Mouse (Mus musculus) liver, embryonic 16.5 days (tissue): ENCODE measurements around the gene Tbck. TPM values are rescaled to one million over a fixed set of nuclear protein-coding genes. Genes with fewer than 3 reads are reported as not detected.

ENCODE experiments used
- ATAC-seq: fragments of 200-750 bp; cut with Nextera tagmentation; 2 replicates; pipeline ENCODE4 v1.8.0; 2017; ENCODE audit warnings: low read depth, mild to moderate bottlenecking, moderate number of reproducible peaks, moderate library complexity
- H3K27ac ChIP-seq: fragments of 300-500 bp; sonication (generic); 2 replicates; pipeline ENCODE4 v1.5.1; 2014; ENCODE audit warnings: mild to moderate bottlenecking, low read length
- H3K27me3 ChIP-seq: fragments of 300-500 bp; sonication (generic); 2 replicates; pipeline ENCODE4 v1.6.1; 2014; ENCODE audit warnings: low read depth, low read length, mixed read lengths; ENCODE audit not compliant: control insufficient read depth, insufficient read depth
- H3K36me3 ChIP-seq: fragments of 300-500 bp; sonication (generic); 2 replicates; pipeline ENCODE4 v1.6.1; 2014; ENCODE audit warnings: mild to moderate bottlenecking; ENCODE audit not compliant: control insufficient read depth, insufficient read depth
- H3K4me1 ChIP-seq: fragments of 300-500 bp; sonication (generic); 2 replicates; pipeline ENCODE4 v1.6.1; 2014; ENCODE audit warnings: low read depth, low read length, mixed read lengths; ENCODE audit not compliant: control insufficient read depth
- H3K4me2 ChIP-seq: fragments of 300-500 bp; sonication (generic); 2 replicates; pipeline ENCODE4 v1.6.1; 2014; ENCODE audit warnings: low read depth, low read length, mixed read lengths
- H3K4me3 ChIP-seq: fragments of 300-500 bp; sonication (generic); 2 replicates; pipeline ENCODE4 v1.5.1; 2014; ENCODE audit warnings: low read depth, mild to moderate bottlenecking, low read length
- H3K9ac ChIP-seq: fragments of 300-500 bp; sonication (generic); 2 replicates; pipeline ENCODE4 v1.6.1; 2014; ENCODE audit warnings: low read depth, low read length
- H3K9me3 ChIP-seq: fragments of 300-500 bp; sonication (generic); replicated peaks from 2 replicates; pipeline ENCODE4 v1.6.1; 2016; ENCODE audit warnings: low read length; ENCODE audit not compliant: control insufficient read depth
- WGBS: fragments of 180-500 bp; shearing (Covaris S2); extraction: QIAGEN DNeasy Blood & Tissue Kit; methylation state at CpG from one replicate; pipeline ENCODE4 v1.1.7; 2014; ENCODE audit not compliant: insufficient replicate concordance; 5-methylcytosine and 5-hydroxymethylcytosine counted together
- polyA plus RNA-seq: library from polyadenylated mRNA; unstranded; fragments of >200 nt; fragmentation: Nextera tagmentation; extraction: Ambion mirVana; gene quantifications from 2 replicates; pipeline ENCODE4 v1.2.1, GENCODE M21; 2015

Gene Tbck
- polyA plus RNA-seq, 1 experiment from 2014 or later = 4.1 TPM

GRCm38 (mm10) chr3:132835118-132835794 is 151.3 kb downstream of the Tbck start:
- Histone ChIP-seq H3K4me3 (no peak overlapping the region), H3K9me3 (no peaks in the 10 kb centered on the region), H3K4me2 (no peak overlapping the region), H3K27ac (no peak overlapping the region), H3K9ac (no peak overlapping the region), H3K4me1 (no peaks in the 10 kb centered on the region), H3K27me3 (no peaks in the 10 kb centered on the region), H3K36me3 (peaks cover 1% of the 10 kb centered on the region)
- 0 out of 2 replicates have a peak, but pooled peaks have one; percentile 19 for ATAC-seq
- WGBS = 53% methylated on average over 6 of the region's 6 CpGs

DNA sequence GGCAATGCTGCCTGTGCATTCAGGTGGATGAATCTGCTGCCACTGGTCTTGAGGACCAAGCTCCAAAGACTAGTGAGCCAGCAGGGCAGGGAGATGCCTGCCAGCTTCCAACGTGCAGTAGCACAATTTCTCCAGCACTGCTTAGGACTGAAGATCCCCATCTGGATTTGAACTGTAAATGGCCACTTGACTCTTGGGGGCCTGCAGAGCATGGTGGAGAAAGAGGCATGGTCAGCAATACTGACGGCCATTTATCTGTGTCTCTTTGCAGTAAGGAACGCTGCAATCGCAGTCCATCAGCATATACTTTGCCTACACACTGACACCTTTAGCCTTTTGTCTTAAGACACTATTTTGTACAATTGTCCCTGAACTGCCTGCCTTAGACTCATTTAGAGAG is 153.2 kb downstream of the Tbck start:
- no peak overlapping the region for H3K4me3 ChIP-seq
- H3K4me1 ChIP-seq = no peaks in the 10 kb centered on the region
- H3K9me3 ChIP-seq = no peaks in the 10 kb centered on the region
- H3K36me3 ChIP-seq = peaks cover 2% of the 10 kb centered on the region
- no peaks in the 10 kb centered on the region for H3K27me3 ChIP-seq
- H3K9ac ChIP-seq = no peak overlapping the region
- ATAC-seq = no peak
- H3K4me2 ChIP-seq = no peak overlapping the region
- 73% methylated on average over 4 of the region's 4 CpGs for WGBS
- H3K27ac ChIP-seq = no peak overlapping the region

DNA sequence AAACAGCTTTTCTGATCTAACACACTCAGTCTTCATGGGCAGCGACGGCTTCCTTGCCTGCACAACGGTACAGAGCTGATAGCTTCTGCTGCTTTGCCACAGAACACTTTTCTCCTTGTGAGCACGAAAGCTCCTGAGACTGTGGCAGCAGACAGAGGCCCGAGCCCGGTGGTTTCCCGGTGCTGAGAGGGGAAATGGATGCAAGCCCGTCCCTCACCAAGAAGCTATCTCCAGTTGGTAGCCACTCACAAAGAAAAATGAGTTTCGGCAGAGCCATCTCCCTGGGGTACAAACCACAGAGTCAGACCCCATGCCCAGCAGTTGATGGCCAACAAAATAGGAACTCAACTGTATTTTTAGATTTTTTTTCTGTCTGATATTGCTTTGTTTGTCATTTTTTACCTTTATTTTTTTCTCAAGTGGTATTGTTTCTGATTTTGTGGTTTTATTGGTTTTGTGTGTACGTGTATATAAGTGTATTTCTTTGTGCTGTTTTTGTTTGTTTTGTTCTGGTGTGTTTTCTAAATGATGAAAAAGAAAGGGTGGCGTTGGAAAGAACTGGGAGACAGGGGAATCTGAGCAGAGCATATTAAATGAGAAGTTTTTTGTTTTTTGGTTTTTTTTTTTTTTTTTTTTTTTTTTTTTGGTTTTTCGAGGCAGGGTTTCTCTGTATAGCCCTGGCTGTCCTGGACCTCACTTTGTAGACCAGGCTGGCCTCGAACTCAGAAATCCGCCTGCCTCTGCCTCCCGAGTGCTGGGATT is 154.9 kb downstream of the Tbck start:
- Histone ChIP-seq H3K4me1 (no peaks in the 10 kb centered on the region), H3K27me3 (no peaks in the 10 kb centered on the region), H3K9me3 (no peaks in the 10 kb centered on the region), H3K9ac (no peak overlapping the region), H3K36me3 (peaks cover 2% of the 10 kb centered on the region), H3K4me2 (no peak overlapping the region), H3K27ac (no peak overlapping the region), H3K4me3 (no peak overlapping the region)
- WGBS = 74% methylated on average over 15 of the region's 15 CpGs
- no peak for ATAC-seq

- Histone ChIP-seq H3K4me2 (no peak overlapping the region), H3K4me3 (no peak overlapping the region), H3K27ac (no peak overlapping the region), H3K36me3 (peaks cover 2% of the 10 kb centered on the region), H3K27me3 (no peaks in the 10 kb centered on the region), H3K9me3 (no peaks in the 10 kb centered on the region), H3K4me1 (no peaks in the 10 kb centered on the region), H3K9ac (no peak overlapping the region)
- WGBS = 84% methylated on average over 8 of the region's 8 CpGs
- no peak for ATAC-seq
These were observed 155.6 kb downstream of the Tbck start for GRCm38 (mm10) chr3:132839516-132839915.

DNA sequence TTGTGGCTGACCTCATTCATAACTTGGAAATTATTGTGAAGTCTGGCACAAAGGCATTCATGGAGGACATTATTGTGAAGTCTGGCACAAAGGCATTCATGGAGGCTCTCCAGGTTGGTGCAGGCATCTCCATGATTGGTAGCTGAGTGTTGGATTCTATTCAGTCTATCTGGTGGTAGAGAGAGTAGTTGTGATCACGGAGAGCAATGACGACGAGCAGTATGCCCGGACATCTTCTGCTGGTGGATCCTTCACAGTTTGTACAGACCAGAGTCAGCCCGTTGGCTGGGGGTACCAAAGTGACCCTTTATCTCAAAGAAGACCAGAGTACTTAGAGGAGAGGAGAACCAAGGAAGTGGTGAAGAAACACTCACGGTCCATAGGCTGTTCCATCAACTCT is 158.7 kb downstream of the Tbck start:
- Histone ChIP-seq H3K9me3 (no peaks in the 10 kb centered on the region), H3K36me3 (peaks cover 2% of the 10 kb centered on the region), H3K4me3 (no peak overlapping the region), H3K27ac (no peak overlapping the region), H3K4me2 (no peak overlapping the region), H3K9ac (no peak overlapping the region), H3K27me3 (no peaks in the 10 kb centered on the region), H3K4me1 (no peaks in the 10 kb centered on the region)
- WGBS = 61% methylated on average over 6 of the region's 6 CpGs
- ATAC-seq = no peak

- WGBS = 62% methylated on average over 7 of the region's 7 CpGs
These were observed 165.7 kb downstream of the Tbck start for GRCm38 (mm10) chr3:132849669-132850068.

DNA sequence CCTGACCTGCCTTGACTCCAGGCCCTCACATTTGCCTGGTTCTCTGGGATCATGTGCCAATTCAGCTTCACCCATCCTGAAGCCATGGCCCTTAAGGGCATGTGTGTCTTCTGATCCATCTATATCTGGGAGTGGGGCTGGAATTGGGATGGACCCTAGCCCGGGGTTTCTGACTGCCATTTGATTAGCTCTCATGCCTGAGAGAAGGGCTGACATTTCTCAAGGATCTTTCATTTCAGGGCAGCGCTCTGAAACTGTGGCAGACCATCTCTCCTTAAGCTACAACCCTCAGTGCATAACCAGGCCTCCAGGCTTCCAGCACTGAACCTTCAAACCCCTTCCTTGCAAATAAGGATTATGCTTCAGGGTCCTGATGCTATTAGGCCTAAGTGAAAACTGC is 166.5 kb downstream of the Tbck start:
- no peak for ATAC-seq
- no peak overlapping the region for H3K4me2 ChIP-seq
- no peaks in the 10 kb centered on the region for H3K9me3 ChIP-seq
- no peak overlapping the region for H3K27ac ChIP-seq
- H3K4me3 ChIP-seq = no peak overlapping the region
- no peak overlapping the region for H3K9ac ChIP-seq
- H3K36me3 ChIP-seq = no peaks in the 10 kb centered on the region
- 61% methylated on average over 2 of the region's 2 CpGs for WGBS
- H3K4me1 ChIP-seq = no peaks in the 10 kb centered on the region
- H3K27me3 ChIP-seq = no peaks in the 10 kb centered on the region

More at GRCm38 (mm10) chr3:132849669-132850068, 165.7 kb downstream of the Tbck start:
- Histone ChIP-seq H3K36me3 (no peaks in the 10 kb centered on the region), H3K27ac (no peak overlapping the region), H3K27me3 (no peaks in the 10 kb centered on the region), H3K4me3 (no peak overlapping the region), H3K4me2 (no peak overlapping the region), H3K4me1 (no peaks in the 10 kb centered on the region), H3K9me3 (no peaks in the 10 kb centered on the region), H3K9ac (no peak overlapping the region)
- ATAC-seq = no peak

- Histone ChIP-seq H3K4me1 (no peaks in the 10 kb centered on the region), H3K4me3 (no peak overlapping the region), H3K27me3 (no peaks in the 10 kb centered on the region), H3K4me2 (no peak overlapping the region), H3K9ac (no peak overlapping the region), H3K27ac (no peak overlapping the region), H3K36me3 (no peaks in the 10 kb centered on the region), H3K9me3 (no peaks in the 10 kb centered on the region)
- ATAC-seq = no peak
- WGBS = 50% methylated on average over 1 of the region's 1 CpGs
These were observed 167.5 kb downstream of the Tbck start for GRCm38 (mm10) chr3:132851417-132851816.
